Mouse (Mus musculus) stomach, postnatal 0 days (tissue): ENCODE data around the gene Trmt10b.

Source experiments
- CTCF ChIP-seq: IDR thresholded peaks from 2 replicates; pipeline ENCODE4 v1.5.1; 2016; ENCODE audit warnings: antibody characterized with exemption, low read depth, mild to moderate bottlenecking, moderate library complexity
- EP300 ChIP-seq: optimal IDR thresholded peaks from 2 replicates; pipeline ENCODE3; 2016; ENCODE audit warnings: antibody characterized with exemption

DNA sequence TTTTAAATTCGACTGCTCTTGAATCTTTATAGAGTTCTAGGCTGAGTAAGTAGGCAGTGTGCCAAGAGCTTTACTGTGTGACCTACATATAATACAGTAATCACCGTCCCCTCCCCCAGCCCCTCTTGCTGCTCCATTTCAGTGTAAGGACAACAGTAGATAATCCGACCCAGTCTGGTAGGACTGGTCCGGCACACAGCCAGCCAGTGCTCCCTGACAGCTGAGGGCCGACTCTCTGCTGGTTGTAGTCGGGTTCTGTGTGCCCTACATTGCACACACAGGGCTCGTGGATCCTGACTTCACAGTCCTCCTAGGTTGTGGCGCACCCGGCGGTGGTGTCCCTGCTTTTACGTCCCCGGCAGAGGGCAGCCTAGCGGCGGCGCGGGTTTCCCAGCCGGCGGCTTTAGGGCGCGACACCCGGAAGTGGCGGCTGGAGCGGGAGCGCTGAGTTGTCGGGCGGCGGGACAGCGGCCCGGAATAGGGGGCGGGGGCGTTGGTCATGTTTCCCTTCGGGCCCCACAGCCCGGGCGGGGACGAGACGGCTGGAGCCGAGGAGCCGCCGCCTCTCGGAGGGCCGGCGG, 44.8 kb downstream of the Trmt10b start, which contains the start of gene Dcaf10:
- TF ChIP-seq EP300 = no peak
- TF ChIP-seq CTCF = peak; percentile 76
